Mouse (Mus musculus) midbrain, embryonic 16.5 days (tissue): ENCODE data around the gene Slc43a2. TPM values are rescaled to one million over a fixed set of nuclear protein-coding genes. Genes with fewer than 3 reads are reported as not detected.
A peak's percentile ranks its signal among the peaks of the same experiment; 100 is the strongest.

Source experiments
- ATAC-seq: fragments of 200-750 bp; cut with Nextera tagmentation; 2 replicates; pipeline ENCODE4 v1.8.0; 2017; ENCODE audit warnings: moderate TSS enrichment
- H3K27ac ChIP-seq: fragments of 300-500 bp; sonication (generic); 2 replicates; pipeline ENCODE4 v1.5.1; 2014; ENCODE audit warnings: mild to moderate bottlenecking, low read length, mixed read lengths
- H3K27me3 ChIP-seq: fragments of 300-500 bp; sonication (generic); 2 replicates; pipeline ENCODE4 v1.6.1; 2014; ENCODE audit warnings: low read depth, low read length, mixed read lengths; ENCODE audit not compliant: control insufficient read depth, insufficient read depth
- H3K36me3 ChIP-seq: fragments of 300-500 bp; sonication (generic); 2 replicates; pipeline ENCODE4 v1.6.1; 2014; ENCODE audit warnings: mild to moderate bottlenecking, low read length, moderate library complexity, mixed read lengths; ENCODE audit not compliant: control insufficient read depth, insufficient read depth
- H3K4me1 ChIP-seq: fragments of 300-500 bp; sonication (generic); 2 replicates; pipeline ENCODE4 v1.6.1; 2014; ENCODE audit warnings: mild to moderate bottlenecking, low read length, mixed read lengths; ENCODE audit not compliant: control insufficient read depth, insufficient read depth
- H3K4me2 ChIP-seq: fragments of 300-500 bp; sonication (generic); 2 replicates; pipeline ENCODE4 v1.6.1; 2014; ENCODE audit warnings: mild to moderate bottlenecking, low read length, mixed read lengths
- H3K4me3 ChIP-seq: fragments of 300-500 bp; sonication (generic); 2 replicates; pipeline ENCODE4 v1.5.1; 2014; ENCODE audit warnings: low read depth, mild to moderate bottlenecking, low read length, moderate library complexity, mixed read lengths
- H3K9ac ChIP-seq: fragments of 300-500 bp; sonication (generic); 2 replicates; pipeline ENCODE4 v1.6.1; 2014; ENCODE audit warnings: low read depth, low read length, mixed read lengths
- H3K9me3 ChIP-seq: fragments of 300-500 bp; sonication (generic); replicated peaks from 2 replicates; pipeline ENCODE4 v1.6.1; 2014; ENCODE audit warnings: mild to moderate bottlenecking, low read length, mixed read lengths; ENCODE audit not compliant: control insufficient read depth, poor library complexity, severe bottlenecking
- WGBS: fragments of 180-500 bp; shearing (Covaris S2); extraction: QIAGEN DNeasy Blood & Tissue Kit; methylation state at CpG from one replicate; pipeline ENCODE4 v1.1.7; 2014; 5-methylcytosine and 5-hydroxymethylcytosine counted together
- polyA plus RNA-seq: library from polyadenylated mRNA; unstranded; fragments of >200 nt; fragmentation: Nextera tagmentation; extraction: Ambion mirVana; gene quantifications from 2 replicates; pipeline ENCODE4 v1.2.1, GENCODE M21; 2015

Slc43a2 gene
- polyA plus RNA-seq, 1 experiment from 2014 or later = 19.4 TPM

- Histone ChIP-seq H3K9me3 (no peaks in the 10 kb centered on the region), H3K4me2 (peak within 1 kb of the TSS; percentile 96), H3K27ac (peak within 1 kb of the TSS; percentile 81), H3K9ac (peak within 1 kb of the TSS; percentile 74), H3K27me3 (no peaks in the 10 kb centered on the region), H3K36me3 (peaks cover 24% of the 10 kb centered on the region), H3K4me1 (peaks cover 7% of the 10 kb centered on the region), H3K4me3 (peak within 1 kb of the TSS; percentile 59)
- peak; percentile 81 for ATAC-seq
- 2% methylated on average over 42 of the region's 43 CpGs for WGBS
Measured at GRCm38 (mm10) chr11:75509741-75510626, 21.5 kb upstream of the Slc43a2 start, which contains the start of gene Rilp. TSS of gene Rilp (plus strand) at chr11:75510094.

GRCm38 (mm10) chr11:75510627-75510993 lies 20.9 kb upstream of the Slc43a2 start:
- H3K9ac ChIP-seq = peak overlapping the region; percentile 74
- H3K9me3 ChIP-seq = no peaks in the 10 kb centered on the region
- H3K4me2 ChIP-seq = peak overlapping the region; percentile 96
- 2% methylated on average over 21 of the region's 24 CpGs for WGBS
- peak overlapping the region; percentile 81 for H3K27ac ChIP-seq
- peaks cover 22% of the 10 kb centered on the region for H3K36me3 ChIP-seq
- peak overlapping the region; percentile 59 for H3K4me3 ChIP-seq
- no peaks in the 10 kb centered on the region for H3K27me3 ChIP-seq
- peak; percentile 92 for ATAC-seq
- peaks cover 7% of the 10 kb centered on the region for H3K4me1 ChIP-seq

DNA sequence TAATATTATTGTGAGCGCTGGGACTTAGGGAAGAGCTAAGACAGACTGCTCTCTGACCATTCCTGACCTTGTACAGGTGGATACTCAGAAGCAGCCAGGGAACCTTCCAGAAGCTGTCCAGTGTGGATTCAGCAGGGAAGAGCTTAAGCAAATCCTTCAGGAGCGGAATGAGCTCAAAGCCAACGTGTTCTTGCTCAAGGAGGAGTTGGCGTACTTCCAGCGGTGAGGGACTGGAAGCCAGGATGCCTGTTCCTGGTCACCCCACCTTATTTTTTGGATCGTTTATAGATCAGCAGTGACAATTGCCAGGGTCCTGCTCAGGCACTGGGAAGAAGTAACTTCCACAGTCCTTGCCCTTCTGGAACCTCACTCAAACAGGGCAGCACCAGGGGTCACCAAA lies 20.3 kb upstream of the Slc43a2 start:
- no peak for ATAC-seq
- Histone ChIP-seq H3K9me3 (no peaks in the 10 kb centered on the region), H3K36me3 (peaks cover 18% of the 10 kb centered on the region), H3K4me3 (no peak overlapping the region), H3K4me2 (no peak overlapping the region), H3K27me3 (no peaks in the 10 kb centered on the region), H3K9ac (no peak overlapping the region), H3K27ac (no peak overlapping the region), H3K4me1 (peaks cover 7% of the 10 kb centered on the region)
- 81% methylated on average over 6 of the region's 6 CpGs for WGBS

DNA sequence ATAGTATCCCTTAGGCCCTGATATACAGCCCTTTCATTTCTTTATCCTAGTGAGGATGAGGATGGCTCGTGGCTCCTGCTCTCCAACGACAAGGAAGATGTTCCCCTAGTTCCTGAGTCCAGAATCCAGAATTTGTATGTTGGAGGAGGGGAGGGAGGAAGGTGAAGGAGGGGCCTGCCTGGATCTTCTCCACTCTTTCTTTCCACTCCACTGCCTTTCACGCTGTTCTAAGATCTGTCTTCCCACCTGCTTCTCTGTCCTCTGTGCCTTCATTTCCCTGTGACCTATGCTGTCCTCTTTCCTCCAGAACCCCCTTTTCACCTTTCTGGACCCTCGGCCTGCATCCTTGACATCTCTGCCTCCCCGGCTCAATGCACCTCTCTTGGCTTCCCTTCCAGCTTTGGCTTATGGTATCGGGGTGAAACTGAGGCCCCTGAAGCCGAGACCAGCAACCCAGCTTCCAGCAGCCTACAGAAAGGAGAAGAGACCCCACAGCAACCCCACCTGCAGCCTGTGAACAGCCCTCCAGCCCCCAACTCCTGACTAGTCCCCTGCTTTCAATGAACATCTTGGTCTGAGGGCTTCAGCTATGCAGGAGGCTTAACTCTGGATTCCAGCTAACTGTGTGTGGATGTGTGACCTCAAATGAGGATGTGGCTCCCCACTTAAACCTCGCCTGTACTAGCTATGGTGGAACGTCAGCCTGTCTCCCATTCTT lies 19.0 kb upstream of the Slc43a2 start:
- Histone ChIP-seq H3K9me3 (no peaks in the 10 kb centered on the region), H3K9ac (no peak overlapping the region), H3K4me1 (peaks cover 7% of the 10 kb centered on the region), H3K27me3 (no peaks in the 10 kb centered on the region), H3K4me3 (no peak overlapping the region), H3K27ac (no peak overlapping the region), H3K4me2 (no peak overlapping the region), H3K36me3 (peaks cover 14% of the 10 kb centered on the region)
- ATAC-seq = no peak
- 80% methylated on average over 9 of the region's 9 CpGs for WGBS

GRCm38 (mm10) chr11:75513336-75513735 lies 18.2 kb upstream of the Slc43a2 start, which contains the start of gene Scarf1:
TSS of gene Scarf1 (plus strand) at chr11:75513540.
- 45% methylated on average over 8 of the region's 8 CpGs for WGBS
- H3K4me1 ChIP-seq = peaks cover 7% of the 10 kb centered on the region
- 0 out of 2 replicates have a peak within 1 kb of the TSS, but pooled peaks have one; percentile 17 for H3K4me2 ChIP-seq
- peaks cover 10% of the 10 kb centered on the region for H3K36me3 ChIP-seq
- H3K9me3 ChIP-seq = no peaks in the 10 kb centered on the region
- H3K4me3 ChIP-seq = no peak within 1 kb of the TSS
- H3K27me3 ChIP-seq = no peaks in the 10 kb centered on the region
- H3K27ac ChIP-seq = no peak within 1 kb of the TSS
- no peak for ATAC-seq
- no peak within 1 kb of the TSS for H3K9ac ChIP-seq

GRCm38 (mm10) chr11:75515186-75515585 lies 16.3 kb upstream of the Slc43a2 start:
- Histone ChIP-seq H3K9me3 (no peaks in the 10 kb centered on the region), H3K9ac (no peak overlapping the region), H3K27ac (no peak overlapping the region), H3K36me3 (no peaks in the 10 kb centered on the region), H3K4me2 (no peak overlapping the region), H3K4me3 (no peak overlapping the region), H3K27me3 (no peaks in the 10 kb centered on the region), H3K4me1 (peaks cover under 1% of the 10 kb centered on the region; the same call in 1 of the 2 replicates)
- no peak for ATAC-seq
- 93% methylated on average over 25 of the region's 25 CpGs for WGBS

- 79% methylated on average over 15 of the region's 15 CpGs for WGBS
- Histone ChIP-seq H3K36me3 (no peaks in the 10 kb centered on the region), H3K27ac (no peak overlapping the region), H3K9ac (no peak overlapping the region), H3K9me3 (no peaks in the 10 kb centered on the region), H3K27me3 (no peaks in the 10 kb centered on the region), H3K4me3 (no peak overlapping the region), H3K4me1 (no peaks in the 10 kb centered on the region), H3K4me2 (no peak overlapping the region)
- no peak for ATAC-seq
Measured at GRCm38 (mm10) chr11:75519834-75520633, 11.5 kb upstream of the Slc43a2 start.

GRCm38 (mm10) chr11:75521609-75522008 lies 9.9 kb upstream of the Slc43a2 start:
- Histone ChIP-seq H3K27me3 (no peaks in the 10 kb centered on the region), H3K4me2 (no peak overlapping the region), H3K9me3 (no peaks in the 10 kb centered on the region), H3K36me3 (no peaks in the 10 kb centered on the region), H3K9ac (no peak overlapping the region), H3K4me1 (no peaks in the 10 kb centered on the region), H3K27ac (no peak overlapping the region), H3K4me3 (no peak overlapping the region)
- no peak for ATAC-seq
- WGBS = 93% methylated on average over 4 of the region's 4 CpGs
